Mouse (Mus musculus) heart, adult 2 months (tissue): ENCODE data around the gene Phka2.

Experiments
- CTCF ChIP-seq: fragments of 200-600 bp; IDR thresholded peaks from 2 replicates; pipeline ENCODE4 v1.8.1; 2022; ENCODE audit warnings: antibody characterized with exemption, mild to moderate bottlenecking, moderate library complexity
- EP300 ChIP-seq: fragments of 200-500 bp; IDR thresholded peaks from 2 replicates; pipeline ENCODE4 v1.6.1; 2011; ENCODE audit warnings: low read depth, low read length, control low read depth; ENCODE audit not compliant: insufficient read depth
- POLR2A ChIP-seq: fragments of 200-500 bp; IDR thresholded peaks from 2 replicates; pipeline ENCODE4 v1.6.1; 2011; ENCODE audit warnings: mild to moderate bottlenecking, low read depth, low read length, control low read depth; ENCODE audit not compliant: insufficient read depth

- no peak for TF ChIP-seq POLR2A
- TF ChIP-seq CTCF: no peak
- no peak for TF ChIP-seq EP300
Observed at GRCm38 (mm10) chrX:160598562-160599458, 96.8 kb downstream of the Phka2 start.
